In genomic region chr1:190591621-190592020, GRCm38 (mm10) we compare ENCODE assay signal across 21 mouse cellular contexts.
"Had no signal": no experiment of that assay in that cellular context is flagged by ENCODE, and none has a peak within 500 bp of the region (broad histone marks: within the 10 kb centered on the region; RNA-seq: fewer than 3 reads in every experiment).

No protein-coding gene starts in this region.

- ATAC-seq: forebrain, postnatal 0 days; hindbrain, postnatal 0 days; intestine, embryonic 16.5 days had no signal

- H3K36me3 ChIP-seq: heart, embryonic 12.5 days; hindbrain, embryonic 13.5 days; hindbrain, embryonic 15.5 days; kidney, embryonic 15.5 days; limb, embryonic 13.5 days; limb, embryonic 15.5 days had no signal

- H3K4me3 ChIP-seq: heart, embryonic 12.5 days; hindbrain, embryonic 13.5 days; hindbrain, embryonic 15.5 days; kidney, embryonic 15.5 days; limb, embryonic 13.5 days; limb, embryonic 15.5 days had no signal

- H3K4me1 ChIP-seq: heart, embryonic 12.5 days; hindbrain, embryonic 13.5 days; hindbrain, embryonic 15.5 days; limb, embryonic 13.5 days; limb, embryonic 15.5 days had no signal

- H3K9me3 ChIP-seq: heart, embryonic 12.5 days; hindbrain, embryonic 13.5 days; hindbrain, embryonic 15.5 days; kidney, embryonic 15.5 days; limb, embryonic 13.5 days; limb, embryonic 15.5 days had no signal

- H3K27me3 ChIP-seq: heart, embryonic 12.5 days; hindbrain, embryonic 15.5 days; limb, embryonic 13.5 days; limb, embryonic 15.5 days had no signal

- DNase-seq: forebrain, postnatal 0 days; gastrocnemius, postnatal 14 days; gastrocnemius, postnatal 36 days; heart, adult 18-20 months; heart, postnatal 10 days; kidney, adult 11 months; kidney, adult 2 months; kidney, adult 9 months; kidney, postnatal 14 days; kidney, postnatal 36 days; layer of hippocampus, adult 9-11 months; layer of hippocampus, postnatal 36 days; left cerebral cortex, postnatal 4 days had no signal
